Mouse (Mus musculus) liver (tissue): ENCODE results near the gene Ndufb8.

Source experiments
- DNase-seq: peaks from one replicate; pipeline ENCODE4 v3.0.0-alpha.2; 2020; ENCODE audit warnings: mixed read lengths

The Ndufb8 gene

DNA sequence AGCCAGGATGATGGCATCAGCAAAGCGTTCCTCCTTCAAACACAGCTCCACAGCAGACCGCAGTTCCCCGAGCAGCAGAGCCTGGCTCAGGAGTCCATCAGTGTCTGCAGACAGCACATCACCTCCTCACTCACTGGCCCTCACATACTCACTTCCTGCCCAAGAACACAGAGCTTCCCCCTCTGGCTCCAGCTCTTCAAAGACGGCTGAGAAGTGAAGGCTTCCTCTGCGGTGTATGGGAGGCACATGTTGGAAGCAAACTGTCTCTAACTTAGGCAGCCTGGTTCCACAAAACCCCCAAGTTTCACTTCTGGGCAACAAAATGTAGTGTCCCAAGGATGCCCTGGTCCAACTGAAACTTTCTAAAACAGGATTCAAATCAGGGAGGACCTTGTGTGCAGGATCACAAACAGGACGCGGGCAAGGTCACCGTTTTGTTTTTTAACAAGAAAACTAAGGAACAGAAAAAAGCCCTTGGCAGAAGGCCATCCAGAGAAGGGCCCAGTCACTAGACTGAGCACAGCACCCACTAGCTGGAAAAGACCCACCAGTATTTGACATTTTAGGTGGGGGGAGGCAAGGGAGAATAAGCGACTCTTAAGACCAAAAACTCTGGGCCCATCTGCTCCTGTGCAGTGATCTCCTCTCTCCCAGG lies 29.6 kb downstream of the Ndufb8 start:
- DNase-seq, result no peak

DNA sequence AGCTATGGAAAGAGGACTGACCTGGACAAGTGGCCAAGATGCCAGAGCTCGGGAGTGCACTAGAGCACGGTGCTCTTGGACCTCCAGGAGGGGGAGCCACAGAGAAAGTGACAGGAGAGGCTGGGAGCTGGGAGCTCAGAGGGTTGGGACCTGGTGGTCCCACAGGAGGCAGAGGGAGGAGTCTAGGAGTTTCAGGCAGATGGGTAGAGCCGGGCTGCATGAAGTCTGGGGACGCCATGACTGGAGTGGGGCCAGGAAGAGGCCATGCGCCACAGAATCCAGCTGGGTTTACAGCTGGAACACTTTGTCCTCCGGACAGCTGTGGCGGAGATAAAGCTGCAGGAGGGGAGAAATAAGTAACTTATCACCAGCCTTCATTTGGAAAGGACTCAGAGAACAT lies 36.1 kb downstream of the Ndufb8 start:
- DNase-seq, result no peak

- no peak for DNase-seq
Measured at GRCm38 (mm10) chr19:44517996-44518768, 37.1 kb downstream of the Ndufb8 start.

- no peak for DNase-seq
Measured at GRCm38 (mm10) chr19:44515769-44516168, 39.5 kb downstream of the Ndufb8 start.

DNA sequence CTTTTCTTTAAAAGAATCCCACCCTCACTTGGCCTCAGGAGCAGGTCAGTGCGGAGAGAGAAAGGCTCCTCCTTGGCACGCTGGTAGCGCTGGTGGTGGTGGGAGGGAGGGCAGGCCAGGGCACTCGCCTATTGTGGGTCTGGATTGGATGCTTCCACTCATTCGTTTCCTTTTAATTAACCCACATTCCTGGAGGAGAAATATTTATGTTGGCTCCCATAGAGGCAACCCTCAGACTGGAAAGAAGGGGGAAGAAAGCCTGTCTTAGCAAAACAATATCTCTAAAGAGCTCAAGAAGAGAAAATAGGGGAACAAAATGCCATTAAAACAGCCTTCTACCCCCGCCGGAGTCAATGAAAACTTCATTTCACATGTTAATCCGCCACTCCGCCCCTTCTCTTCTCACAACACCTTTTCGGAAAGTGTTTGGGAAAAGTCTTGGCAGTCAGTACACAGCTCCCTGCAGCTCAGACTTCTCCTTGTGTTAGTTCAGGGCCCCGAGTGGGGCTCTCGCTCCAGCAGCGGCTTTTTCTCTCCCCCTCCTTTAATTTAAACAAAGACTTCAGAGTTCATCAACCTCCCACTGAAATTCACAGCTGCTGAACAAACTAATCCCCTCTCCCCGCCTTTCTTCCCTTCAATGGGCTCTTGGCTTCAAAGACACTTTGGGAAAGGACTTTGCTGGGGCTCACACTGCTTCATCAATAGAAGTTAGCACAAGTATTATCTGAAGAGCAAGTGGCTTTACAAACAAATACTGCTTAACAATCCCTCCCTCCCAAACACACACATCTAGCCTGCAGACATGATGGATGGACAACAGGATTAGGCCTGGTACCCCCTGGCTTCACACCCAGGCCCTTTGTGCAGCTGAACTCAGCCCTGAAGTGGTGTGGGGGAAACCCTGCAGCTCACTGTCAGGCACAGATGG lies 40.5 kb downstream of the Ndufb8 start:
- no peak for DNase-seq

- no peak for DNase-seq
Measured at GRCm38 (mm10) chr19:44513921-44514482, 41.2 kb downstream of the Ndufb8 start.

- no peak for DNase-seq
Measured at GRCm38 (mm10) chr19:44513054-44513833, 42.0 kb downstream of the Ndufb8 start.

- no peak for DNase-seq
Measured at GRCm38 (mm10) chr19:44512601-44513000, 42.6 kb downstream of the Ndufb8 start.

DNA sequence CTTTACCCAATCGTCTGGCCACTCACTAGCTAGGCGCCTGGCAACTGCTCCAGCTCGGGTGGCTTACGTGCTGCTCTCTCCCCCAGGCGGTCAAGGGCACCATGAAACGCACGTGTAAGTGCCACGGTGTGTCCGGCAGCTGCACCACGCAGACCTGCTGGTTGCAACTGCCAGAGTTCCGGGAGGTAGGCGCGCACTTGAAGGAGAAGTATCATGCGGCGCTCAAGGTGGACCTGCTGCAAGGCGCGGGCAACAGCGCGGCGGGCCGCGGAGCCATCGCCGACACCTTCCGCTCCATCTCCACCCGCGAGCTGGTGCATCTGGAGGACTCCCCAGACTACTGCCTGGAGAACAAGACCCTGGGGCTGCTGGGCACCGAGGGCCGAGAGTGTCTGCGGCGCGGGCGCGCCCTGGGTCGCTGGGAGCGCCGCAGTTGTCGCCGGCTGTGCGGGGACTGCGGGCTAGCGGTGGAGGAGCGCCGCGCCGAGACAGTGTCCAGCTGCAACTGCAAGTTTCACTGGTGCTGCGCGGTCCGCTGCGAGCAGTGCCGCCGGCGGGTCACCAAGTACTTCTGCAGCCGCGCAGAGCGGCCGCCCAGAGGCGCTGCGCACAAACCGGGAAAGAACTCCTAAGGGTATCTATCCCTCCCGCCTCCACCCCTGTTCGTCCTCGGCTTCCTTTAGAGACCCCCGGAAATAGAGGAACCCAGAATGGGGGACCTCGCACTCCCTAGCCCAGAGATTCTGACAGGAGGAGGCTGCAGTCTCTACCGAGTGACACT lies 43.6 kb downstream of the Ndufb8 start:
- no peak for DNase-seq

DNA sequence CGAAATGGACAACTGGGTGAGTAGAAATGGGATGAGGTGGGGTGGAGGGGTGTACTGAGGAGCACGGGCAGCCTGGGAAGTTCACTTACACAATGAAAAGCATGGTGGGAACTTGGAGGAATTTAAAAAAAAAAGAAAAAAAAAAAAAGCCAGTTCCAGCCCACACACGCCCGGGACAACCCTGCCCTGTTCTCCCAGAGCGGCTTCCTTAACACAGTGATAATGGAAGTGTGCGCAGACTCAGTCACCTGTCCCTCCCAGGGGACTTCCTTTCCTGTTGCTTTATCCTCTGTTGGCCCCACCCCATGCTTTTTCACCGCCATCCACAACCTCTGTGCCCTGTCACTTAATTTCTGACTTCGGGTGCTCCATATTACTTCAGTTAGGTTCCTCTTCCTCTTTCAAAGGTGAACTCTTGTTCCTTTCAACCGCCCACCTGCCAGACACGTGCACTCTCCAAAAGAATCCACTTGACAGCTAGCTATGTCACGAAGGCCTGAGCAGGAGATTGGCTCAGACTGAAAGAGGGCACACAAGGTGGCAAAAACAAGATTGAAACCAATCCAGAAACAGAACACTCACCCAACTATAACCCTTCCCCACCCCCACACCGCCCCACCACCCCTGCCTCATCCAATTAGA lies 44.6 kb downstream of the Ndufb8 start:
- no peak for DNase-seq

- no peak for DNase-seq
Measured at GRCm38 (mm10) chr19:44502741-44503140, 52.5 kb downstream of the Ndufb8 start.

GRCm38 (mm10) chr19:44501925-44502324 lies 53.3 kb downstream of the Ndufb8 start:
- DNase-seq, result no peak

GRCm38 (mm10) chr19:44500240-44500639 lies 55.0 kb downstream of the Ndufb8 start:
- DNase-seq, result no peak

GRCm38 (mm10) chr19:44498936-44499335 lies 56.3 kb downstream of the Ndufb8 start:
- no peak for DNase-seq
